Mouse (Mus musculus) left cerebral cortex, adult 2 months (tissue): ENCODE data around the gene Mettl26. TPM values are rescaled to one million over a fixed set of nuclear protein-coding genes. Genes with fewer than 3 reads are reported as not detected.

Source experiments
- DNase-seq, 2 experiments: peaks; one replicate each; pipeline ENCODE4 v3.0.0; 2021 to 2022; ENCODE audit warnings: low spot score in 2 of 2, mixed read lengths in 1 of 2; ENCODE audit errors: extremely low spot score in 1 of 2
- H3K27ac ChIP-seq: fragments of 200-600 bp; 2 replicates; pipeline ENCODE4 v1.8.1; 2022
- H3K4me3 ChIP-seq: fragments of 200-600 bp; 2 replicates; pipeline ENCODE4 v1.8.1; 2022
- CTCF ChIP-seq: fragments of 200-600 bp; IDR thresholded peaks from 2 replicates; pipeline ENCODE4 v1.8.1; 2022; ENCODE audit warnings: antibody characterized with exemption, mild to moderate bottlenecking, moderate library complexity
- intact Hi-C: fragments of 180-260 bp; cut with DNase I; formaldehyde crosslinking; loops from one replicate; pipeline ENCODE4 v1.15.1; 2025
- total RNA-seq, 2 experiments: library from RNA; stranded (reverse); gene quantifications; 2 replicates each; pipeline ENCODE4 v1.2.3; 2021

Mettl26 gene
- total RNA-seq, 2 experiments from 2014 or later, result 37.8 to 38.1 TPM

GRCm38 (mm10) chr17:25900193-25900592 is 25.3 kb downstream of the Mettl26 start:
- intact Hi-C loops, result no loop called here
- DNase-seq, result no peak
- Histone ChIP-seq H3K4me3 (no peak overlapping the region), H3K27ac (no peak overlapping the region)
- peak; percentile 11 for TF ChIP-seq CTCF

- TF ChIP-seq CTCF, result no peak
- intact Hi-C loops, result no loop called here
- no peak for DNase-seq
- Histone ChIP-seq H3K27ac (no peak overlapping the region), H3K4me3 (no peak overlapping the region)
These were observed 28.2 kb downstream of the Mettl26 start for GRCm38 (mm10) chr17:25903061-25903460.

GRCm38 (mm10) chr17:25907640-25908039 is 32.8 kb downstream of the Mettl26 start:
- TF ChIP-seq CTCF, result no peak
- Histone ChIP-seq H3K4me3 (no peak overlapping the region), H3K27ac (0 out of 2 replicates have a peak overlapping the region, but pooled peaks have one; percentile 16)
- intact Hi-C loops, result no loop called here
- no peak for DNase-seq

- no peak for DNase-seq
These were observed 36.9 kb downstream of the Mettl26 start for GRCm38 (mm10) chr17:25911816-25912215.

GRCm38 (mm10) chr17:25913186-25913876 is 38.5 kb downstream of the Mettl26 start:
- H3K27ac ChIP-seq, result peak overlapping the region; percentile 77
- TF ChIP-seq CTCF, result no peak
- peak; percentile 70 for DNase-seq
- intact Hi-C loops, result no loop called here
- H3K4me3 ChIP-seq, result peak overlapping the region; percentile 5; the same call in 1 of the 2 replicates

More at GRCm38 (mm10) chr17:25911816-25912215, 36.9 kb downstream of the Mettl26 start:
- TF ChIP-seq CTCF, result no peak
- no peak overlapping the region for H3K4me3 ChIP-seq
- H3K27ac ChIP-seq, result peak overlapping the region; percentile 72
- intact Hi-C loops, result no loop called here

- Histone ChIP-seq H3K4me3 (peak overlapping the region; percentile 5; the same call in 1 of the 2 replicates), H3K27ac (peak overlapping the region; percentile 77)
- TF ChIP-seq CTCF, result no peak
- intact Hi-C loops, result no loop called here
- no peak for DNase-seq
These were observed 39.0 kb downstream of the Mettl26 start for GRCm38 (mm10) chr17:25913877-25914275.

- no peak for DNase-seq
- Histone ChIP-seq H3K4me3 (no peak overlapping the region), H3K27ac (peak overlapping the region; percentile 77)
- intact Hi-C loops, result no loop called here
- TF ChIP-seq CTCF, result no peak
These were observed 39.4 kb downstream of the Mettl26 start for GRCm38 (mm10) chr17:25914295-25914694.

- DNase-seq, result no peak
- intact Hi-C loops, result loop anchor here (5.0 kb wide), 1 partner anchor 40 kb away; the partner anchor contains the start of gene Mettl26
- peak overlapping the region; percentile 97; the same call in 1 of the 2 replicates for H3K4me3 ChIP-seq
- TF ChIP-seq CTCF, result no peak
- peak overlapping the region; percentile 6; the same call in 1 of the 2 replicates for H3K27ac ChIP-seq
These were observed 42.2 kb downstream of the Mettl26 start for GRCm38 (mm10) chr17:25916931-25917647.

- peak overlapping the region; percentile 94 for H3K27ac ChIP-seq
- no peak for DNase-seq
- peak overlapping the region; percentile 97 for H3K4me3 ChIP-seq
- no peak for TF ChIP-seq CTCF
- intact Hi-C loops, result loop anchor here (2.0 to 5.0 kb wide), 2 partner anchors 41 to 67 kb away; partner anchors contain the start of genes Capn15 and Mettl26
These were observed 43.3 kb downstream of the Mettl26 start for GRCm38 (mm10) chr17:25918037-25918750.

- intact Hi-C loops, result loop anchor here (2.0 to 5.0 kb wide), 2 partner anchors 42 to 66 kb away; partner anchors contain the start of genes Capn15 and Mettl26
These were observed 44.4 kb downstream of the Mettl26 start, which contains the start of gene Rab40c for GRCm38 (mm10) chr17:25919144-25919785. Gene Rab40c (minus strand): TSS chr17:25919727.

More at GRCm38 (mm10) chr17:25919144-25919785, 44.4 kb downstream of the Mettl26 start, which contains the start of gene Rab40c:
- peak within 1 kb of the TSS; percentile 97 for H3K4me3 ChIP-seq
- TF ChIP-seq CTCF, result no peak; the same call in 1 of the 2 replicates
- peak within 1 kb of the TSS; percentile 94 for H3K27ac ChIP-seq
- no peak for DNase-seq
